Mouse (Mus musculus) embryo, embryonic 10 days (tissue): ENCODE data around the gene Slc35e4.
A peak's percentile ranks its signal among the peaks of the same experiment; 100 is the strongest.

Experiments
- DNase-seq: peaks from one replicate; pipeline ENCODE4 v3.0.0-alpha.2; 2015; ENCODE audit warnings: low spot score

Slc35e4 gene

GRCm38 (mm10) chr11:3863454-3864112 lies 50.9 kb downstream of the Slc35e4 start, which contains the start of gene Osbp2:
Osbp2 (minus strand) TSS chr11:3863903.
- DNase-seq = peak; percentile 78

- DNase-seq = no peak
These were observed 51.6 kb downstream of the Slc35e4 start for GRCm38 (mm10) chr11:3862661-3863453.

GRCm38 (mm10) chr11:3860361-3860760 lies 54.1 kb downstream of the Slc35e4 start:
- no peak for DNase-seq

- DNase-seq = no peak
These were observed 54.7 kb downstream of the Slc35e4 start for GRCm38 (mm10) chr11:3859778-3860177.

- DNase-seq = no peak
These were observed 56.6 kb downstream of the Slc35e4 start for GRCm38 (mm10) chr11:3857902-3858301.
